Mouse (Mus musculus): ENCODE results near the gene Fat2.

The Fat2 gene

GRCm38 (mm10) chr11:55334063-55334462 lies 2.3 kb downstream of the Fat2 start:
- in situ Hi-C loops (cut with MboI, MseI), result no loop called here

GRCm38 (mm10) chr11:55329868-55330772 lies 6.2 kb downstream of the Fat2 start:
- in situ Hi-C loops (cut with MboI, MseI), result no loop called here

- in situ Hi-C loops (cut with MboI, MseI), result no loop called here
Measured at GRCm38 (mm10) chr11:55327558-55328409, 8.6 kb downstream of the Fat2 start.

- in situ Hi-C loops (cut with MboI, MseI), result no loop called here
Measured at GRCm38 (mm10) chr11:55327111-55327510, 9.3 kb downstream of the Fat2 start.

- in situ Hi-C loops (cut with MboI, MseI), result no loop called here
Measured at GRCm38 (mm10) chr11:55326211-55326610, 10.2 kb downstream of the Fat2 start.

GRCm38 (mm10) chr11:55323854-55324253 lies 12.5 kb downstream of the Fat2 start:
- in situ Hi-C loops (cut with MboI, MseI), result no loop called here

GRCm38 (mm10) chr11:55320990-55321389 lies 15.4 kb downstream of the Fat2 start:
- in situ Hi-C loops (cut with MboI, MseI), result no loop called here

- in situ Hi-C loops (cut with MboI, MseI), result no loop called here
Measured at GRCm38 (mm10) chr11:55315966-55316365, 20.4 kb downstream of the Fat2 start.

GRCm38 (mm10) chr11:55314704-55315047 lies 21.7 kb downstream of the Fat2 start:
- in situ Hi-C loops (cut with MboI, MseI), result no loop called here

GRCm38 (mm10) chr11:55313768-55314703 lies 22.3 kb downstream of the Fat2 start:
- in situ Hi-C loops (cut with MboI, MseI), result no loop called here

GRCm38 (mm10) chr11:55302350-55302749 lies 34.0 kb downstream of the Fat2 start:
- in situ Hi-C loops (cut with MboI, MseI), result no loop called here

- in situ Hi-C loops (cut with MboI, MseI), result loop anchor here (10.0 kb wide), 1 partner anchor 1028 kb away; the partner anchor contains the start of gene Il3
Measured at GRCm38 (mm10) chr11:55293179-55293578, 43.2 kb downstream of the Fat2 start.

- in situ Hi-C loops (cut with MboI, MseI), result loop anchor here (10.0 kb wide), 1 partner anchor 1027 kb away; the partner anchor contains the start of gene Il3
Measured at GRCm38 (mm10) chr11:55291901-55292300, 44.5 kb downstream of the Fat2 start.

GRCm38 (mm10) chr11:55289851-55290391 lies 46.4 kb downstream of the Fat2 start:
- in situ Hi-C loops (cut with MboI, MseI), result loop anchor here (10.0 kb wide), 1 partner anchor 1025 kb away; the partner anchor contains the start of gene Il3

GRCm38 (mm10) chr11:55274756-55275155 lies 61.6 kb downstream of the Fat2 start:
- in situ Hi-C loops (cut with MboI, MseI), result no loop called here

GRCm38 (mm10) chr11:55268580-55268979 lies 67.8 kb downstream of the Fat2 start:
- in situ Hi-C loops (cut with MboI, MseI), result no loop called here

- in situ Hi-C loops (cut with MboI, MseI), result no loop called here
Measured at GRCm38 (mm10) chr11:55265647-55266046, 70.7 kb downstream of the Fat2 start.

GRCm38 (mm10) chr11:55264318-55264717 lies 72.0 kb downstream of the Fat2 start:
- in situ Hi-C loops (cut with MboI, MseI), result no loop called here

- in situ Hi-C loops (cut with MboI, MseI), result no loop called here
Measured at GRCm38 (mm10) chr11:55262000-55262399, 74.4 kb downstream of the Fat2 start.

GRCm38 (mm10) chr11:55261105-55261504 lies 75.3 kb downstream of the Fat2 start:
- in situ Hi-C loops (cut with MboI, MseI), result no loop called here

GRCm38 (mm10) chr11:55253391-55253790 lies 83.0 kb downstream of the Fat2 start:
- in situ Hi-C loops (cut with MboI, MseI), result no loop called here
